Mouse (Mus musculus) heart, adult 8-10 months (tissue): ENCODE measurements around the gene Tmem236. TPM values are rescaled to one million over a fixed set of nuclear protein-coding genes. Genes with fewer than 3 reads are reported as not detected.
A peak's percentile ranks its signal among the peaks of the same experiment; 100 is the strongest.
"Not testable (repeated sequence)": the region's sequence is repeated elsewhere in the genome, so short reads cannot be mapped to it uniquely, and the experiment has no call there.

Experiments used
- DNase-seq: peaks from one replicate; pipeline ENCODE4 v3.0.0; 2022; ENCODE audit warnings: low spot score
- total RNA-seq, 4 experiments: library from RNA; stranded (reverse); gene quantifications; 2 replicates each; pipeline ENCODE4 v1.2.4; 2022

Gene Tmem236
- total RNA-seq, 4 experiments from 2014 or later: 0.08 TPM; not detected in 3

DNA sequence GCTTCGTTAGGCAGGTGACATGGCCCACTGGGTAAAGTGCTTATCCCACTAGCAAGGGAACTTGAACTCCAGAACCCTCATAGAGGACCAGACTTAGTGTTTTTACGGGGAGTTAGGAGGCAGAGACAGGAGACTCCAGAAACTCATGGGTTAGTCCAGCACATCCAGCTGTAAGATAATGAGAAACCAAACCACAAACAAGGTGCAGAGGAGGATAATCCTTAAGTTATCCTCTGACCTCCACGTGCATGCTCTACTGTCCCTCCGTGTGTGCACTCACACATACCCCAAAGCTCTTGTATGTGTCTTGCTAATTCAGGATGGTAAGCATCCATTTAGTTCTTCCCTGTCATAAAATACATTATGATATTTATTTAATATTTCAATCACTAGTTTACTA is 17.3 kb downstream of the Tmem236 start:
- DNase-seq: no peak

DNA sequence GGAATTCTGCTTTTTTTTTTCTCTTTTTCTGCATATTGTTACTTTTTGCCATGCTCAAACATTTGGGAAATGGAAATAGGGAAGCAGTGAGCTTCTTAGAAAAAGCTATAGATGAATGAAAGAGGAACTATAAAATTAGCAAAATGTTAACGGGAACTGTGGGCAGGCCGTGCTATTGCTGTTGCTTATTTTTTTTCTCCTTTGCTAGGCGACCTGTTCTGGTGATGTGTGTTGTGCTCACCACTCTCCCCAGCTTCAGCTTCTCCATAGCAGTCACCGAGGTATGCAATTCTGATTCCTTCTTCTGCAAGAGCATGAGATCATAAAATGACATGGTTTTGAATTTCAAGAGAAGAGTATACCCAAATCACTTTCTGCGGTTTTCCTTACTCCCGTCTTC is 17.7 kb downstream of the Tmem236 start:
- DNase-seq: peak; percentile 18

DNA sequence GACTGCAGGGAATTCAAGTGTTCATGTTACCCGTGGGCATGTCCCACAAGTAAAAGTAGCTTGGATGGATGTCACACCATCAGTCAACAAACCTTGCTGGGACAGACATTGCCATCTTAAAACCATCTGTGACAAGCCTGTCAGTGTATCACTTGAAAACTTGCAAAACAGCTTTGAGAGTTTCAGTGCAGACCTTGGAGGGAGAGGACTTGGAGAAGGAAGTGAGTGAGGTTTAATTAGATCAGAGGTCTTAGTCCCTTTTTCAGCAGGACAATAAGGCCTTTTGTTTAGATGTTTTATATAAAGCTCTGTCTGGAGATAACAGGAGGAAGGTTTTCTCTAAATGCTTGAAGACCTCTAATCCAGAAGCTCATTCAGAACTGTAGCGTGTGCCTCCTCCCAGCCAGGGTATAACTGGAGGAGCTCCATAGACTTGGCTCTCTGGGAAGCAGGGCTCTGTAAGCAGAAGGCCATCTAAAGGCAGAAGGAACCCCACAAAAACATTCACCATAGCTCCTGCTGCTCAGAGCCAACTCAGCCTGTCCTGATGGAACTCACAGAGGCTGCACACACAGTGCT is 24.1 kb downstream of the Tmem236 start:
- DNase-seq: not testable (repeated sequence)

GRCm38 (mm10) chr2:14199621-14200020 is 25.3 kb downstream of the Tmem236 start:
- DNase-seq: no peak

DNA sequence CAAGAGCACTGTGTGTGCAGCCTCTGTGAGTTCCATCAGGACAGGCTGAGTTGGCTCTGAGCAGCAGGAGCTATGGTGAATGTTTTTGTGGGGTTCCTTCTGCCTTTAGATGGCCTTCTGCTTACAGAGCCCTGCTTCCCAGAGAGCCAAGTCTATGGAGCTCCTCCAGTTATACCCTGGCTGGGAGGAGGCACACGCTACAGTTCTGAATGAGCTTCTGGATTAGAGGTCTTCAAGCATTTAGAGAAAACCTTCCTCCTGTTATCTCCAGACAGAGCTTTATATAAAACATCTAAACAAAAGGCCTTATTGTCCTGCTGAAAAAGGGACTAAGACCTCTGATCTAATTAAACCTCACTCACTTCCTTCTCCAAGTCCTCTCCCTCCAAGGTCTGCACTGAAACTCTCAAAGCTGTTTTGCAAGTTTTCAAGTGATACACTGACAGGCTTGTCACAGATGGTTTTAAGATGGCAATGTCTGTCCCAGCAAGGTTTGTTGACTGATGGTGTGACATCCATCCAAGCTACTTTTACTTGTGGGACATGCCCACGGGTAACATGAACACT is 26.6 kb downstream of the Tmem236 start:
- not testable (repeated sequence) for DNase-seq

DNA sequence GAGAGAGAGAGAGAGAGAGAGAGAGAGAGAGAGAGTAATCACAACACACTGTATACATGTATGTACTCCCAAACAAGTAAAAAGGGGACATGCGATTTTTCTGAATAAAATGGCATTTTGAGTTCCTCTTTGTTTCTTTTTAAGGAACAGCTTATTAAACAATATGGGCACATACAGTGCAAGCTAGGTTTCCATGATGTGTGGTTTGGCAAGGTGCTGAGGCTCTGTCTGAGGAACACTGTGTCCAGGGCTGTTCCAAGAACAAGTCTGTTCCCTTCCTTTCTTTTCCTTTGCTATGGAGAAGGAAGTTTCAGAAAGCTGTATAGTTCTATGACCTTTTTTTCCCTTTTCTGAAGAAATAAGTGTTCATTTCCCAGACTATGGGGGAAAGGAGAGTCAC is 30.0 kb downstream of the Tmem236 start:
- DNase-seq: no peak

GRCm38 (mm10) chr2:14206798-14207197 is 32.5 kb downstream of the Tmem236 start:
- no peak for DNase-seq

GRCm38 (mm10) chr2:14210731-14211130 is 36.4 kb downstream of the Tmem236 start:
- DNase-seq: no peak

GRCm38 (mm10) chr2:14211606-14212005 is 37.3 kb downstream of the Tmem236 start:
- no peak for DNase-seq

DNA sequence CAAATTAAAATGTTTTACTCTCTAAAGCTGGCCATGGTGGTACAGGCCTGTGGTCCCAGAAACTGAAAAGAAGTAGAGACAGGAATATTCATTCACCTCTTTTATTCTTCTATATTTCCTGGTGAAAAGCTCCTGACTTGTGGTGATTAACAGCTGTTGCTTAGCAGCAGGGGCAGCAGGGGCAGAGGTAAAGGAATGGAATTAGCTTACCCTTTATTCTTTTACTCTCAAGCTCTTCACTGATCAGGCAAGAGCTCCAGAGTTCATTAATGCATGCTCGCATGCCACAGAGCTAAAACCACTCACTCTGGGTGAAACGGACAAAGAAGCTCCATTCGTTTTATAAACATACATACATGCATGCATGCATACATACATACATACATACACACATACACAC is 40.4 kb downstream of the Tmem236 start:
- no peak for DNase-seq

DNA sequence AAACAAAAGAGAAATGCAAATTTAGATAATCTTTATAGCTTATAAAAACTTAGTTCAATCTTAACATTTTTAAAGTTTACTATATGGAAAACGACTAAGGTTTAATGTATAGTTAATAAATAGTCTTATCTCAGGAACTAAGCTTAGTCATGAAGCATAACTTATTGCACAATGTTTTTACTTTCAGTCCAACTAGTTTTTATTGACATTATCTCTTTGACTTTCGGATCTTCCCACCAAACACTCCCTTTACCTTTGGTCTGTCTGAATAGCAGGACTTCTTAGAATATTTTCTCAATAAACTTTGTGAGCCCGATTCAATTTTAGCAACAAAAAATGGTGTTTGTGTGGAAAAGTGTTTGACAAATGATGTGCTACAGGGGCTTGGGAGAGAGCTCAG is 42.3 kb downstream of the Tmem236 start:
- no peak for DNase-seq

DNA sequence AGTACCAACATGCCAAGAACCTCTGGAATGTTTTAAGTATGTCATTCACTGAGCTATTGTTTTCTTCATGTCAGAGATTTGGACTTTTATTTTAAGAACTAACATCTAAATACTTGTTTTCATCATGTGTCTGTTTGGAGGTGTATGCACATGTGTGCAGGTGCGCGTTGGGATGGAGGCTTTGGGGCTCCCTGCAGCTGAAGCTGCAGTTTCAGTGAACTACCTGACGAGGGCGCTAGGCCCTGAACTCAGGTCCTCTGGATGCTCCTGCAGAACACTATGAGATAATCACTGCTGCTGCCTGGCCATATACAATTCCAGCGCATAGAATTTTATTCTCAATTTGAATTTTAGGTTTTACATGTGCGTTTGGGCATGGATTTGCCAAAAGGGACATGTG is 43.8 kb downstream of the Tmem236 start:
- no peak for DNase-seq

GRCm38 (mm10) chr2:14224387-14224786 is 50.1 kb downstream of the Tmem236 start:
- DNase-seq: no peak

DNA sequence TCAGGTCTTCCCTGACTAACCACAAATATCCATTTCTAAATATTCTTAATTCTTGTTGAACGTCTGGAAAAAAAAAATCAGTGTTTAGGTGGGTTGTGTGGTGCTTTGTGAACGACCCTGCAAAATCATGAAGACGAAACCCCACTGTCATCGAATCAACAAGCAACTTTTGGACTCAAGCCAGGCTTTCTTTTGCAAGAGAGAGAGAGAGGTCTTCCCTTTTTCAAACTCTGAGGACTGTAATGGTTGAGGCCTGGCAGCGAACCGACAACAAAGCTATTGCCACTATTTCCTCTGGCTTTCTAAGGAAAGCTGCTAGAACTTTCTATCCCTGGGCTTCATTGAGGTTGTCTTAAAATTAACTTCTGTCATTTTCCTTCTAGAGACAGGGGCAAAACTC is 54.2 kb downstream of the Tmem236 start:
- DNase-seq: no peak

DNA sequence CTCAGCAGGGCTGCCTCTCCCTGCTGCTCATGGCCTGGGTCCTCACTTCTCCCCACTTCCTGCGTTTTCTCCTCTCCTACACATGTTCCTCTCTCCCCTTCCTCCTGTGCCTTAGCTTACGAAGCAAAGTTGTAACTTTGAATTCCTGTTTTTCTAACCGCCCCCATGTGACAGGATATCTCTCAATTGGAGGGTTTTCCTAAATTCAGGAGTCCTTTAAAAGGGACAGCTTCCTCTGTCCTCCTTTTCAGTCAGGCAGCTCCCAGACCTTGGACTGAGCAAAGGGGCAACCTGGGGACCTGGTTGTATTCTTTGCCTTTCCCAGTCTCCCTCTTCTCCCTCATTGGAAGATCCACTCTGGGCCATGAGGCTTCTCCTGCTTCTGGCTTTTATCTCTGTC is 54.8 kb downstream of the Tmem236 start, which contains the start of gene Mrc1:
Gene Mrc1, plus strand, starts transcription at position 244 of the 400 bp plus-strand sequence.
- no peak for DNase-seq

- DNase-seq: no peak
Observed at GRCm38 (mm10) chr2:14229979-14230378, 55.7 kb downstream of the Tmem236 start.

GRCm38 (mm10) chr2:14232897-14233296 is 58.6 kb downstream of the Tmem236 start:
- DNase-seq: no peak

DNA sequence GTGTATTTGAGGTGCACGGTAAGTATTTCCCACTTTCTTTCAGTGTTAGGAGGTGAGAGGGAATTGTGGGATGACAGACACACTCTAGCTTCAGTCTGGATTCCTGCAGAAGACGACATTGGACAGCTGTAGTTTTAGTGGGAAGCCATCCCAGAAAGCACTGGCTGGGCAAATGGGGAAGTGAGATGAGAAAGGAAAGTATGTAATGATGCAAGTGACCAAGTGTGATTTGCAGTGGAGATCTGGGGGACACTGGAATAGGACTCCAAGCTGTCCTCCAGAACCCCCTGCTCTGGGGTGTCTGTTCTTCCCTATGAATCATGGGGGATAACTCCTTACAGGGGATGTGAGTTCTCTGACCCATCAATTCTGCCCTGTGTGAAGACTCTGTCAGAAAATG is 59.7 kb downstream of the Tmem236 start:
- no peak for DNase-seq

DNA sequence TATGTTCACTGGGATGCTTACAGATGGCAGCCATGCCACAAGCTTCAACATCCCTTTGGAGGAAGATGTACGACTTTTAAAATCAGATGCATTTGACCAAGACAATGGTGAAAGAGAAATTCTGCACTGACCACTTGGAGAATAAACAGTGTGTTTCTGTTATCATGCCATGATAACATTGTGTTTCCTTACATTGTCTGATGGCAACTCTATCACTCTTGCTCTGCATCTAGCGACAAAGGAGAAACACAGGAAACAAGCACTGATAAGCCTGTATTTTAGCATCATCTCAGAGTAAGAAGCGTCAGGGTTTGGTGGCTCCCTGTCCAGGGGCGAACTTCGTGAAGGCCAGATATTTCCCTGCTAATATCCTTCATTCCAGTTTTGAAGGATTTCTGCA is 61.0 kb downstream of the Tmem236 start:
- DNase-seq: no peak

DNA sequence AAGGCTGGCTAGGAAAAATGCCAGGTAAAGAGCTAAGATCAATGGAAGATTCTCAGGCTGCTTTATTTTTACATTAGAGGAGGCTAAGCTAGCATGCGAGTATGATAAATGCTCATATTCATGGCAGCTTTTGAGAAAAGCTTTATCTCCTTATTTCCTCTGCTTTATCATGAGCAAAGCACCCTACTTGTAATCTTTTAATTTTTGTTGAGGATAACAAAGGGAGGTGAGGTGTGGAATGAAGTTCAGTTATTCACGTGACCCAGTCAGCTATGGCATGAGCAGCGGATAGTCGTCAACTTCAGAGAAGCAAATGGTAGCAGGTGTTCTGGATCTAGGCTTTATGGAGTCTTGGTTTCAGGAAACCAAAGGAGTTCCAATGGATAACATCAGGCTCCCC is 62.6 kb downstream of the Tmem236 start:
- no peak for DNase-seq

DNA sequence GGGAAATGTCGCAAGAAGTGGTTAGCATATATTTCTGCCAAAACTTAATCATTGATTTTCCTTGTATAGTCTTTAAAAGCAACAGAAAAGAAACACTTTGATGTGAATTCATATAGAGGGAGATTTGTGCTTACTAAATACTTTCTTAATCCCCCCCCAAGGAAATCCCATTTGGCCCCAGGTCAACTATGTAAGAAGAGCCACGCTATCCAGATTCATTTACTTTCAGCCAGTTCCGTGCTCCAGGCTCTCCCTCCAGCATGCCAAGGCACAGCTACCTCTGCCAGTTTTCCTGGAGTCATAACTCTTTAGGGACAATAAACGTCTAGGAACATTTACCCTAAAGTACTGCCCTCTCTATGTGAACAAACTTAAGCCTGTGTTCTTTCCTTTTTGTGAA is 63.4 kb downstream of the Tmem236 start:
- no peak for DNase-seq

DNA sequence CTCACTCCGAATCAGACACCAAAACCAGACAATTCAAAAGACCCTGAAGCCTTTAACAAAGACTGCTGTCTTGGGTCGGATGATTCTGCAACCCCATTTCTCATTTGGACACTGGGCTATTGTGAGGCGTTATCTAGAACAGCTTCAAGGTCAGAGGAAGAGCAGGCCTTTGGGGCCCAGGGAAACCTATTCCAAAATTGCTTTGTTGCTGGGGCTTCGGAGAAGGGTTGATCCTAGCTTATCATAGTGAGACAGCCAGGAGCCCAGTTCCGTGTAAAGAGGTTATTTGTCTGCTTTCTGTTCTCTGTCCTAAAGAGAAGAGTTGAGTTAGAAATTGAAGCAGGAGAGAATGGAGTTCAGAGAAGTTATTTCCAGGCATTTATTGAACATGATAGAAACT is 64.8 kb downstream of the Tmem236 start:
- DNase-seq: no peak

- no peak for DNase-seq
Observed at GRCm38 (mm10) chr2:14244157-14244556, 69.8 kb downstream of the Tmem236 start.

GRCm38 (mm10) chr2:14244668-14245067 is 70.3 kb downstream of the Tmem236 start:
- no peak for DNase-seq
